Mouse (Mus musculus) intestine, postnatal 0 days (tissue): ENCODE results near the gene Rbm10. TPM values are rescaled to one million over a fixed set of nuclear protein-coding genes. Genes with fewer than 3 reads are reported as not detected.
A peak's percentile ranks its signal among the peaks of the same experiment; 100 is the strongest.

Source experiments
- ATAC-seq: fragments of 200-750 bp; cut with Nextera tagmentation; 2 replicates; pipeline ENCODE4 v1.8.0; 2017; ENCODE audit warnings: mild to moderate bottlenecking, moderate TSS enrichment, moderate library complexity
- H3K27ac ChIP-seq: fragments of 300-500 bp; sonication (generic); 2 replicates; pipeline ENCODE4 v1.5.1; 2014; ENCODE audit warnings: mild to moderate bottlenecking, low read depth, low read length, moderate library complexity
- H3K27me3 ChIP-seq: fragments of 300-500 bp; sonication (generic); replicated peaks from 2 replicates; pipeline ENCODE4 v1.6.1; 2014; ENCODE audit warnings: low read length, mixed read lengths; ENCODE audit not compliant: control insufficient read depth, insufficient read depth
- H3K36me3 ChIP-seq: fragments of 300-500 bp; sonication (generic); 2 replicates; pipeline ENCODE4 v1.6.1; 2014; ENCODE audit warnings: mild to moderate bottlenecking, moderate library complexity; ENCODE audit not compliant: control insufficient read depth, insufficient read depth
- H3K4me1 ChIP-seq: fragments of 300-500 bp; sonication (generic); replicated peaks from 2 replicates; pipeline ENCODE4 v1.6.1; 2014; ENCODE audit warnings: antibody characterized with exemption, low read length, mixed read lengths; ENCODE audit not compliant: control insufficient read depth, insufficient read depth
- H3K4me2 ChIP-seq: fragments of 300-500 bp; sonication (generic); replicated peaks from 2 replicates; pipeline ENCODE4 v1.6.1; 2014; ENCODE audit warnings: low read depth, mild to moderate bottlenecking, moderate library complexity
- H3K4me3 ChIP-seq: fragments of 300-500 bp; sonication (generic); 2 replicates; pipeline ENCODE4 v1.5.1; 2014; ENCODE audit warnings: low read depth, low read length
- H3K9ac ChIP-seq: fragments of 300-500 bp; sonication (generic); 2 replicates; pipeline ENCODE4 v1.6.1; 2014; ENCODE audit warnings: mild to moderate bottlenecking, low read depth, low read length
- H3K9me3 ChIP-seq: fragments of 300-500 bp; sonication (generic); 2 replicates; pipeline ENCODE4 v1.6.1; 2016; ENCODE audit warnings: mixed run types; ENCODE audit not compliant: control insufficient read depth
- CTCF ChIP-seq: sonication (generic); IDR thresholded peaks from 2 replicates; pipeline ENCODE4 v1.5.1; 2016; ENCODE audit warnings: low read depth, mild to moderate bottlenecking, control low read depth, antibody characterized with exemption, moderate library complexity
- WGBS: fragments of 180-500 bp; shearing (Covaris S2); extraction: QIAGEN DNeasy Blood & Tissue Kit; methylation state at CpG from one replicate; pipeline ENCODE4 v1.1.7; 2014; 5-methylcytosine and 5-hydroxymethylcytosine counted together
- polyA plus RNA-seq: library from polyadenylated mRNA; unstranded; fragments of >200 nt; fragmentation: Nextera tagmentation; extraction: Ambion mirVana; gene quantifications from 2 replicates; pipeline ENCODE4 v1.2.1, GENCODE M21; 2015

Gene Rbm10
- polyA plus RNA-seq, 1 experiment from 2014 or later = 15.8 TPM

DNA sequence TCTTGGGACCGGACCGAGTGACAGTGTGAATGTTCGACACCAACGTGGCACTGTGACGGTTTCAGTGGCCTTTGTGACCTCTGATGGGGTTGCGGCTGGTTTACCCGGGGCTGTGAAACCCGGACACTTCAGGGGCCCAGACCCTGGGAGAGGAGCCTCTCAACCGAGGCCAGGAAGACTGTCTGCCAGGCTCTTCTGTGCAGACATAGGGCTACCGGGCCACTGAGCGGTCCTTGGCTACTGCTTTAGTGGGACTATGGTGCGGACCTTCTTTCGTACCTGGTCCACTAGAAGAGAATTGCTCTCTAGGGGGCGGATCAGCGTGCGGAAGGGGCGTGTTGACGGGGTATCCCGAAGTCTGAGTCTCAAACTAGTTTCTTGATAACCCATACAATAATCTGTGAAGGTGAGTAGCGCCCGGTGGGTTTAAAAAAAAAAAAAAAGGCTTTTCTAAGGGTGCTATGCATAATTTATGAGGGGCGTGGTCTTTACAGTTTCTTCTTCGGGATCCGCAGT lies 41.6 kb downstream of the Rbm10 start:
- Histone ChIP-seq H3K9ac (peak overlapping the region; percentile 38; the same call in 1 of the 2 replicates), H3K9me3 (no peaks in the 10 kb centered on the region), H3K4me3 (peak overlapping the region; percentile 48), H3K27ac (no peak overlapping the region), H3K27me3 (no peaks in the 10 kb centered on the region), H3K4me1 (0 out of 2 replicates have a peak, but pooled peaks cover 2% of the 10 kb centered on the region), H3K4me2 (peak overlapping the region; percentile 75), H3K36me3 (no peaks in the 10 kb centered on the region)
- no peak for TF ChIP-seq CTCF
- WGBS = 17% methylated on average over 24 of the region's 24 CpGs
- no peak for ATAC-seq

GRCm38 (mm10) chrX:20662317-20662715 lies 45.0 kb downstream of the Rbm10 start:
- H3K9ac ChIP-seq = no peak overlapping the region
- TF ChIP-seq CTCF = no peak
- no peaks in the 10 kb centered on the region for H3K9me3 ChIP-seq
- H3K27ac ChIP-seq = no peak overlapping the region
- no peak for ATAC-seq
- no peak overlapping the region for H3K4me3 ChIP-seq
- 28% methylated on average over 5 of the region's 5 CpGs for WGBS
- 0 out of 2 replicates have a peak, but pooled peaks cover 2% of the 10 kb centered on the region for H3K4me1 ChIP-seq
- no peaks in the 10 kb centered on the region for H3K36me3 ChIP-seq
- H3K4me2 ChIP-seq = no peak overlapping the region
- H3K27me3 ChIP-seq = no peaks in the 10 kb centered on the region

GRCm38 (mm10) chrX:20662716-20663443 lies 45.6 kb downstream of the Rbm10 start:
- Histone ChIP-seq H3K4me3 (peak overlapping the region; percentile 60), H3K4me2 (peak overlapping the region; percentile 63), H3K4me1 (0 out of 2 replicates have a peak, but pooled peaks cover 2% of the 10 kb centered on the region), H3K36me3 (0 out of 2 replicates have a peak, but pooled peaks cover 1% of the 10 kb centered on the region), H3K27me3 (no peaks in the 10 kb centered on the region), H3K9me3 (no peaks in the 10 kb centered on the region), H3K27ac (peak overlapping the region; percentile 71), H3K9ac (peak overlapping the region; percentile 72)
- peak; percentile 72 for TF ChIP-seq CTCF
- peak; percentile 85 for ATAC-seq
- 20% methylated on average over 27 of the region's 28 CpGs for WGBS

- ATAC-seq = peak; percentile 9; the same call in 1 of the 2 replicates
- Histone ChIP-seq H3K27me3 (no peaks in the 10 kb centered on the region), H3K9me3 (no peaks in the 10 kb centered on the region), H3K4me3 (peak overlapping the region; percentile 60), H3K27ac (peak overlapping the region; percentile 71; the same call in 1 of the 2 replicates), H3K4me2 (peak overlapping the region; percentile 63), H3K9ac (peak overlapping the region; percentile 72), H3K36me3 (peaks cover 7% of the 10 kb centered on the region), H3K4me1 (0 out of 2 replicates have a peak, but pooled peaks cover 2% of the 10 kb centered on the region)
- no peak for TF ChIP-seq CTCF
- WGBS = 31% methylated on average over 9 of the region's 9 CpGs
Measured at GRCm38 (mm10) chrX:20663444-20663790, 46.1 kb downstream of the Rbm10 start.

GRCm38 (mm10) chrX:20687519-20688067 lies 70.3 kb downstream of the Rbm10 start, which contains the start of gene Cdk16:
TSS of gene Cdk16 (plus strand) at chrX:20687954.
- 18% methylated on average over 16 of the region's 16 CpGs for WGBS
- no peak for TF ChIP-seq CTCF
- no peaks in the 10 kb centered on the region for H3K27me3 ChIP-seq

DNA sequence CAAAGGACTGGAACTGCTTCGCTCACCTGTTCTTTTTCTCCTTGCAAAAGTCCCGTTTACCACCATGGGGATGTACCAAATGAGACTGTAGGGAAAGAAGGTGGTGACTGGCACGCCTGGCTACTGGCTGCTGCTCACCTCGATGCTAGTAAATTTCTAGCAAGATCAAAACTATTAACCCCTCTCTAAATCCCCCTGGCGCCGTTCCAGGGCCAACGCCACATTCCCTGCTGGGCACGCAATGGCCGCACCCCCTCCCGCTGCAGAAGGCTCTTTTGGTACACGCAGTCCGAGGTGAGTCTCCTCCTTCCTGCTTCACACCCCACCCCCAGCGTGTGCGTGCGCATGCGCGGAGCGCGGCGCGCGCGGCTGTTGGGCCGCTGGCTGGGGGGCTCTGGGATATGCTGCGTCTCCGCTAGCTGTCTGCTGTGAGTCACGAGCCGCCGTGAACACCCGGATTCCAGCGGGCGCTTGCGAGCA lies 70.8 kb downstream of the Rbm10 start:
- H3K4me1 ChIP-seq = no peaks in the 10 kb centered on the region
- WGBS = 19% methylated on average over 33 of the region's 33 CpGs
- no peaks in the 10 kb centered on the region for H3K27me3 ChIP-seq
- H3K9ac ChIP-seq = peak overlapping the region; percentile 86
- peak overlapping the region; percentile 69 for H3K4me2 ChIP-seq
- peak overlapping the region; percentile 68 for H3K4me3 ChIP-seq
- ATAC-seq = peak; percentile 86
- H3K9me3 ChIP-seq = no peaks in the 10 kb centered on the region
- no peak for TF ChIP-seq CTCF
- peak overlapping the region; percentile 91 for H3K27ac ChIP-seq
- H3K36me3 ChIP-seq = no peaks in the 10 kb centered on the region

More at GRCm38 (mm10) chrX:20687519-20688067, 70.3 kb downstream of the Rbm10 start, which contains the start of gene Cdk16:
- ATAC-seq = peak; percentile 91
- no peaks in the 10 kb centered on the region for H3K9me3 ChIP-seq
- H3K4me3 ChIP-seq = peak within 1 kb of the TSS; percentile 68
- peak within 1 kb of the TSS; percentile 91 for H3K27ac ChIP-seq
- H3K4me2 ChIP-seq = peak within 1 kb of the TSS; percentile 69
- H3K9ac ChIP-seq = peak within 1 kb of the TSS; percentile 86
- H3K4me1 ChIP-seq = no peaks in the 10 kb centered on the region
- peaks cover 4% of the 10 kb centered on the region; the same call in 1 of the 2 replicates for H3K36me3 ChIP-seq
